Mouse (Mus musculus): ENCODE results near the gene Ankrd11. TPM values are rescaled to one million over a fixed set of nuclear protein-coding genes. Genes with fewer than 3 reads are reported as not detected.

The Ankrd11 gene
- total and polyA plus RNA-seq, 3 experiments = 49.2 to 235 (median 87.7) TPM

- DNase-seq (ENCODE audit: low read depth, low spot score) = no peak
- H3K9me3 ChIP-seq (replicated peaks; ENCODE audit: insufficient read depth, low read length) = no peaks in the 10 kb centered on the region
- no peak overlapping the region for H3K27ac ChIP-seq (ENCODE audit: control insufficient read depth, low read depth, low read length)
- peaks cover 61% of the 10 kb centered on the region for H3K79me2 ChIP-seq (ENCODE audit: control insufficient read depth, insufficient read depth, low read length, poor library complexity)
- H3K9ac ChIP-seq (ENCODE audit: control insufficient read depth, low read depth, low read length, poor library complexity, severe bottlenecking) = no peak overlapping the region
- TF ChIP-seq RCOR1 (IDR thresholded peaks at IDR 0.05; ENCODE audit: low read depth, low read length) = no peak
- TF ChIP-seq CHD1 (IDR thresholded peaks at IDR 0.05; ENCODE audit: low read depth, low read length) = no peak
- TF ChIP-seq POLR2AphosphoS2 (IDR thresholded peaks at IDR 0.05; ENCODE audit: low read length) = no peak
- TF ChIP-seq SMC3 (IDR thresholded peaks at IDR 0.05; ENCODE audit: low read depth, low read length) = no peak
- TF ChIP-seq RAD21 (IDR thresholded peaks at IDR 0.05; ENCODE audit: low read depth, low read length) = no peak
- no peak for TF ChIP-seq BHLHE40 (IDR thresholded peaks at IDR 0.05; ENCODE audit: borderline replicate concordance, low read depth, low read length)
- TF ChIP-seq JUND (IDR thresholded peaks at IDR 0.05; ENCODE audit: low read depth, low read length) = no peak
- no peak for TF ChIP-seq MYC (IDR thresholded peaks at IDR 0.05; ENCODE audit: low read depth, low read length)
- TF ChIP-seq ZNF384 (IDR thresholded peaks at IDR 0.05; ENCODE audit: low read depth, low read length) = no peak
- no peak for TF ChIP-seq NELFE (IDR thresholded peaks at IDR 0.05; ENCODE audit: low read depth, low read length)
- TF ChIP-seq MYB (IDR thresholded peaks at IDR 0.05; ENCODE audit: low read depth, low read length) = no peak
- no peak for TF ChIP-seq CHD2 (IDR thresholded peaks at IDR 0.05; ENCODE audit: low read length)
- TF ChIP-seq EP300 (IDR thresholded peaks at IDR 0.05; ENCODE audit: low read depth in 1 of 2, low read length in 2 of 2) = no peak
- TF ChIP-seq UBTF (IDR thresholded peaks at IDR 0.05; ENCODE audit: borderline replicate concordance, insufficient read depth, low read depth, low read length) = no peak
- no peak for TF ChIP-seq MAX (IDR thresholded peaks at IDR 0.05; ENCODE audit: low read length)
- TF ChIP-seq POLR2AphosphoS5 (IDR thresholded peaks at IDR 0.05; ENCODE audit: borderline replicate concordance, low read depth, low read length) = no peak
- no peak for TF ChIP-seq MXI1 (IDR thresholded peaks at IDR 0.05; ENCODE audit: low read depth, low read length)
- TF ChIP-seq GATA1 (IDR thresholded peaks at IDR 0.05; ENCODE audit: low read depth, low read length) = no peak
- TF ChIP-seq ETS1 (IDR thresholded peaks at IDR 0.05; ENCODE audit: low read depth, low read length) = no peak
- peaks cover 17 to 19% of the 10 kb centered on the region in 2 experiments for H3K4me1 ChIP-seq (ENCODE audit: control insufficient read depth in 1 of 2, insufficient read depth in 2 of 2, low read length in 2 of 2)
- peaks cover 2 to 42% of the 10 kb centered on the region in 2 experiments; a peak in 3 of 4 replicates for H3K36me3 ChIP-seq (ENCODE audit: control insufficient read depth in 1 of 2, insufficient read depth in 2 of 2, low read length in 2 of 2)
- no peaks in the 10 kb centered on the region for H3K27me3 ChIP-seq (ENCODE audit: control insufficient read depth in 1 of 2, insufficient read depth in 2 of 2, low read length in 2 of 2)
- no peak overlapping the region for H3K4me3 ChIP-seq (ENCODE audit: control insufficient read depth in 1 of 2, insufficient read depth in 1 of 2, low read depth in 2 of 2, low read length in 2 of 2)
Measured at GRCm38 (mm10) chr8:122938591-122938990, 103.5 kb downstream of the Ankrd11 start.

GRCm38 (mm10) chr8:122938170-122938569, 103.9 kb downstream of the Ankrd11 start:
- Histone ChIP-seq H3K27ac (ENCODE audit: control insufficient read depth, low read depth, low read length) (no peak overlapping the region), H3K9me3 (replicated peaks; ENCODE audit: insufficient read depth, low read length) (no peaks in the 10 kb centered on the region), H3K9ac (ENCODE audit: control insufficient read depth, low read depth, low read length, poor library complexity, severe bottlenecking) (no peak overlapping the region), H3K4me3 (ENCODE audit: control insufficient read depth in 1 of 2, insufficient read depth in 1 of 2, low read depth in 2 of 2, low read length in 2 of 2) (no peak overlapping the region), H3K36me3 (ENCODE audit: control insufficient read depth in 1 of 2, insufficient read depth in 2 of 2, low read length in 2 of 2) (peaks cover 2 to 46% of the 10 kb centered on the region in 2 experiments; a peak in 3 of 4 replicates), H3K79me2 (ENCODE audit: control insufficient read depth, insufficient read depth, low read length, poor library complexity) (peaks cover 62% of the 10 kb centered on the region), H3K27me3 (ENCODE audit: control insufficient read depth in 1 of 2, insufficient read depth in 2 of 2, low read length in 2 of 2) (no peaks in the 10 kb centered on the region), H3K4me1 (ENCODE audit: control insufficient read depth in 1 of 2, insufficient read depth in 2 of 2, low read length in 2 of 2) (peaks cover 21 to 23% of the 10 kb centered on the region in 2 experiments)
- DNase-seq (ENCODE audit: low read depth, low spot score) = no peak
- TF ChIP-seq TAL1 (IDR thresholded peaks at IDR 0.05; ENCODE audit: low read length) = no peak
